Mouse (Mus musculus) megakaryocyte, embryonic 14.5 days (primary cell): ENCODE measurements around the gene Nxph1.

ENCODE experiments used
- FLI1 ChIP-seq: IDR thresholded peaks from 2 replicates; pipeline ENCODE4 v1.6.1; 2012; ENCODE audit warnings: low read length, inconsistent platforms, mixed read lengths
- GATA1 ChIP-seq: IDR thresholded peaks from 3 replicates; pipeline ENCODE4 v1.6.1; 2012; ENCODE audit warnings: mixed read lengths, low read length, inconsistent platforms, borderline replicate concordance

DNA sequence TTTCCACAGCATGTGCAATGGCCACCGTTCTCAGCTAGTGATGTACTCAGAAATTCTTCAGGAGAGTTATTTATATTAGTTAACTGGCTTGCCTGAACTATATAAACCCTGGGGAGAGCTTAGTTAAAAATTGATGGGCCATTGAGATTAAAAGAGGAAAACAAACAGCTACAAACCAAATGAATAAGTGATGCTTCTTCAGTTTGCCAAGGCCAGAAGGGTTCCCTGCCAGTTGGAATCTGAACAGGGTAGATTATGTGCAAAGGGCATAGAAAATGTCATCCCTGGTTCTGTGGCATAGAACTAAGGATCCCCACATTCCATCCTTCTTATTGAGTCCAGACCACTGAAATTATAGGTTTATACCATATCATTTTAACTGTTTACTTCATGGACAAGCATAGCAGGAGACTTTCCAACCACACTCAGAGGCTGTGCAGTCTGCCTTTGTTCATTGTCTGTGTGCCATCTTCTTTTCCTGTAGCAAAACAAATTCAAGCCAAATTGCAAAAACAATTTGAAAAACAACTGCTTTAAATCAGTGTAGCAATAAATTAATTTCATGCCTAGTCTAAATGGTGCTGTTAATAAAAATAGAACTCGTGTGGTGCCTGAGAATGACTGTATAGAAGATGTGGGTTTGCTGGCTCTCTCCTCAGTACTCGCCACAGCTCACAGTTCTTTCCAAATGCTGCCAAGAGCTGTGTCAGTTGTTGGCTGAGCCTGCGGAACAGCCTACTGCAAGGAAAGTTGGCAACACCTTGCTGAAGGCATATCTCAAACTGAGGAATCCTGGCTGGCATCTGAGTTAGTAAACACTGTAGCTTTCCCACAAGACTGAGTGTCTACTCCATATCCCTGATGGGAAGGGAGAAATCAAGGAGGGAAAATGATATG is 129.8 kb downstream of the Nxph1 start:
- TF ChIP-seq GATA1 (no peak), FLI1 (no peak)
